Mouse (Mus musculus): ENCODE results near the gene Abcb9. TPM values are rescaled to one million over a fixed set of nuclear protein-coding genes. Genes with fewer than 3 reads are reported as not detected.

Gene Abcb9
- polyA plus RNA-seq, 1 experiment from 2014 or later: 6.7 TPM

GRCm38 (mm10) chr5:124032001-124032508, 63.5 kb downstream of the Abcb9 start, which contains the start of gene Vps37b:
Gene Vps37b (minus strand): TSS chr5:124032270.
- Histone ChIP-seq H3K36me3 (ENCODE audit: control insufficient read depth, insufficient read depth) (no peaks in the 10 kb centered on the region), H3K9me3 (replicated peaks; ENCODE audit: control insufficient read depth, low read length) (no peaks in the 10 kb centered on the region), H3K9ac (ENCODE audit: low read depth, low read length) (peak within 1 kb of the TSS; percentile 95), H3K4me3 (ENCODE audit: low read depth, low read length) (peak within 1 kb of the TSS; percentile 93), H3K27me3 (ENCODE audit: control insufficient read depth, insufficient read depth, low read depth, low read length) (no peaks in the 10 kb centered on the region), H3K27ac (ENCODE audit: low read length) (peak within 1 kb of the TSS; percentile 89), H3K4me1 (ENCODE audit: control insufficient read depth, low read depth, low read length) (peaks cover 46% of the 10 kb centered on the region), H3K4me2 (ENCODE audit: low read depth, low read length) (peak within 1 kb of the TSS; percentile 94)
- WGBS (ENCODE audit: insufficient replicate concordance): under 1% methylated on average over 52 of the region's 52 CpGs
- peak; percentile 81 for ATAC-seq (ENCODE audit: low read depth)

- H3K4me3 ChIP-seq (ENCODE audit: low read depth, low read length): peak overlapping the region; percentile 93
- no peaks in the 10 kb centered on the region for H3K9me3 ChIP-seq (replicated peaks; ENCODE audit: control insufficient read depth, low read length)
- peak overlapping the region; percentile 95 for H3K9ac ChIP-seq (ENCODE audit: low read depth, low read length)
- peak overlapping the region; percentile 94 for H3K4me2 ChIP-seq (ENCODE audit: low read depth, low read length)
- peak overlapping the region; percentile 89 for H3K27ac ChIP-seq (ENCODE audit: low read length)
- H3K4me1 ChIP-seq (ENCODE audit: control insufficient read depth, low read depth, low read length): peaks cover 49% of the 10 kb centered on the region
- no peaks in the 10 kb centered on the region for H3K27me3 ChIP-seq (ENCODE audit: control insufficient read depth, insufficient read depth, low read depth, low read length)
- peak; percentile 83 for ATAC-seq (ENCODE audit: low read depth)
- H3K36me3 ChIP-seq (ENCODE audit: control insufficient read depth, insufficient read depth): peaks cover 4% of the 10 kb centered on the region; the same call in 1 of the 2 replicates
- WGBS (ENCODE audit: insufficient replicate concordance): 1% methylated on average over 25 of the region's 26 CpGs
Measured at GRCm38 (mm10) chr5:124031068-124031955, 64.3 kb downstream of the Abcb9 start.

- peaks cover 4% of the 10 kb centered on the region; the same call in 1 of the 2 replicates for H3K36me3 ChIP-seq (ENCODE audit: control insufficient read depth, insufficient read depth)
- peak overlapping the region; percentile 93 for H3K4me3 ChIP-seq (ENCODE audit: low read depth, low read length)
- H3K9me3 ChIP-seq (replicated peaks; ENCODE audit: control insufficient read depth, low read length): no peaks in the 10 kb centered on the region
- H3K4me1 ChIP-seq (ENCODE audit: control insufficient read depth, low read depth, low read length): peaks cover 56% of the 10 kb centered on the region
- ATAC-seq (ENCODE audit: low read depth): no peak
- 36% methylated on average over 12 of the region's 12 CpGs for WGBS (ENCODE audit: insufficient replicate concordance)
- peak overlapping the region; percentile 89 for H3K27ac ChIP-seq (ENCODE audit: low read length)
- H3K9ac ChIP-seq (ENCODE audit: low read depth, low read length): peak overlapping the region; percentile 95
- peak overlapping the region; percentile 94 for H3K4me2 ChIP-seq (ENCODE audit: low read depth, low read length)
- no peaks in the 10 kb centered on the region for H3K27me3 ChIP-seq (ENCODE audit: control insufficient read depth, insufficient read depth, low read depth, low read length)
Measured at GRCm38 (mm10) chr5:124030386-124031067, 65.1 kb downstream of the Abcb9 start.

DNA sequence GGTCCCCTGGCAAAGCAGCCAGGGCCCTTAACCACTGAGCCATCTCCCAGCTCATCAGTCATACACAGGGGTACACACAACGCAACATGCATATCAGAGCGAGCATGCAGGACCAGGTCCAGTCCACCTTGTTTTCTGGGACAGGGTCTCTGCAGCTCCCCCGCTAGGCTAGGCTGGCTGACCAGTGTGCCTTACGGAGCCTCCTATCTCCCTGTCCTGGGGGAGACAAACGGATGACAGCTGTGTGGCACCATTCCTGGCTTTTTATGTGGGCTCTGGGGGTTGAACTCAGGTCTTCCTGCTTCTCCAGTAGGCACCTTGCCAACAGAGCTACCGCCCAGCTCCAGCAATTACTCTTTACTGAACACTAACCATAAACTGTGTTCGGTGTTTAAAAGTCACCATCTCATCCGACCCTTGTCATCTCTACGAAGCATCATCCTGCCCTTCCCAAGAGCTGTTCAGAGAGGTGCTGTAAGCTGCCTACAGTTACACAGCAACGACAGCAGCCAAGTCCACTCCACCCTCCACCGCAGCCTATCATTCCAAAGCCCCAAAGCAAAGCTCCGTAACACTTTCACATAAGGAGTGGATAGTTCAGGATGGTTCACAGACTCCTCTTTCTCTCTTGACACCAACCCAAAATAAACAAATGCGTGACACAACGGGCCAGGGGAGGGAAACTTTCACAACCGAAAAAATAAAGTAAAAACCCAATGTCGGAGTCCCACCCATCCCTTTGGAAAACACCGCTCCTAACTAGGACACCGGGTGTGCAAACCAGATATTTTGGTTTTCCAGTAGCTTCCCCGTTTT, 66.2 kb downstream of the Abcb9 start:
- H3K9ac ChIP-seq (ENCODE audit: low read depth, low read length): peak overlapping the region; percentile 28; the same call in 1 of the 2 replicates
- H3K4me1 ChIP-seq (ENCODE audit: control insufficient read depth, low read depth, low read length): peaks cover 62% of the 10 kb centered on the region
- no peak for ATAC-seq (ENCODE audit: low read depth)
- peak overlapping the region; percentile 3; the same call in 1 of the 2 replicates for H3K27ac ChIP-seq (ENCODE audit: low read length)
- no peaks in the 10 kb centered on the region for H3K9me3 ChIP-seq (replicated peaks; ENCODE audit: control insufficient read depth, low read length)
- peak overlapping the region; percentile 16 for H3K4me3 ChIP-seq (ENCODE audit: low read depth, low read length)
- peaks cover 4% of the 10 kb centered on the region; the same call in 1 of the 2 replicates for H3K36me3 ChIP-seq (ENCODE audit: control insufficient read depth, insufficient read depth)
- peak overlapping the region; percentile 94 for H3K4me2 ChIP-seq (ENCODE audit: low read depth, low read length)
- H3K27me3 ChIP-seq (ENCODE audit: control insufficient read depth, insufficient read depth, low read depth, low read length): no peaks in the 10 kb centered on the region
- 73% methylated on average over 19 of the region's 19 CpGs for WGBS (ENCODE audit: insufficient replicate concordance)

DNA sequence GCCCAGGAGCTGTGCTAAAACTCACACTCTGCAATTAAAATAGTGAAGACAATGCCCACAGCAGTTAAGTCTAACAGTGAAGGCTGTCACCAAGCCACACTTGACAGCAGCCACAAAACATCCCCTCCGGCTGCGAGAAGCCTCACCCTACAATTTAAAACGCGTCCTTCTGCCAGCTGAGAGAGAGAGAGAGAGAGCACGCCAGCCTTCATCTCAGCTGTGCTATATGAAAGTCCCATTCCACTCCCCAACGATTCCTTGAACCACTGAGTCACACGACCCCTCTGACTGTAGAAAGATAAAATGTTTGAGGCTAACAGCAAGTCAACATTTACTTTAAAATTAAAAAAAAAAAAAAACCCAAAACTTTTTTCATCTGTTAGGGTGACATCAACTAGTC, 66.9 kb downstream of the Abcb9 start:
- H3K4me3 ChIP-seq (ENCODE audit: low read depth, low read length): peak overlapping the region; percentile 6; the same call in 1 of the 2 replicates

GRCm38 (mm10) chr5:124027702-124028470, 67.7 kb downstream of the Abcb9 start:
- Histone ChIP-seq H3K9ac (ENCODE audit: low read depth, low read length) (peak overlapping the region; percentile 21; the same call in 1 of the 2 replicates), H3K4me1 (ENCODE audit: control insufficient read depth, low read depth, low read length) (peaks cover 78% of the 10 kb centered on the region), H3K27me3 (ENCODE audit: control insufficient read depth, insufficient read depth, low read depth, low read length) (no peaks in the 10 kb centered on the region), H3K9me3 (replicated peaks; ENCODE audit: control insufficient read depth, low read length) (no peaks in the 10 kb centered on the region), H3K27ac (ENCODE audit: low read length) (peak overlapping the region; percentile 47), H3K36me3 (ENCODE audit: control insufficient read depth, insufficient read depth) (peaks cover 4% of the 10 kb centered on the region; the same call in 1 of the 2 replicates), H3K4me3 (ENCODE audit: low read depth, low read length) (peak overlapping the region; percentile 6; the same call in 1 of the 2 replicates), H3K4me2 (ENCODE audit: low read depth, low read length) (peak overlapping the region; percentile 27)
- WGBS (ENCODE audit: insufficient replicate concordance): 47% methylated on average over 19 of the region's 19 CpGs
- ATAC-seq (ENCODE audit: low read depth): no peak

More for the DNA sequence above, 66.9 kb downstream of the Abcb9 start:
- Histone ChIP-seq H3K36me3 (ENCODE audit: control insufficient read depth, insufficient read depth) (peaks cover 4% of the 10 kb centered on the region; the same call in 1 of the 2 replicates), H3K4me1 (ENCODE audit: control insufficient read depth, low read depth, low read length) (peaks cover 70% of the 10 kb centered on the region), H3K4me2 (ENCODE audit: low read depth, low read length) (peak overlapping the region; percentile 27), H3K9me3 (replicated peaks; ENCODE audit: control insufficient read depth, low read length) (no peaks in the 10 kb centered on the region), H3K27me3 (ENCODE audit: control insufficient read depth, insufficient read depth, low read depth, low read length) (no peaks in the 10 kb centered on the region), H3K9ac (ENCODE audit: low read depth, low read length) (no peak overlapping the region; the same call in 1 of the 2 replicates), H3K27ac (ENCODE audit: low read length) (peak overlapping the region; percentile 47; the same call in 1 of the 2 replicates)
- 27% methylated on average over 7 of the region's 7 CpGs for WGBS (ENCODE audit: insufficient replicate concordance)
- ATAC-seq (ENCODE audit: low read depth): no peak

DNA sequence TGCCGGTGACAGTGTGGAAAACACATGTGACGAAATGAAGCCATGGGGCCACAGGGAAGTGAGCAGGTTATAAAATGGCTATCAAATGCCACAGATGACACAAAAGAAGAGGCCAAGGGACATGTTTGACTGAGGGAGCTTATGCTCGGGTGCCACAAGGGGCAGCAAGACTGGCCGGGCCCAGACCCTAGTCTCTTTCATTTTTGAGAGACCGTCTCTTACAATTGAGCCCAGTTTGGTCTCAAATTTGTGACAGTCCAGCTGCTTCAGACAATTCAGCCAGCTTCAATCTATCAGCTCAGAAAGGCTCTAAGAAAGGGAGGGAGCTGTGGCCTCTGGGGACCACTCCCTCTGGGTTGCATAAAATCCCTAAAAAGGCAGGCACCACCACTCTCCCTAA, 69.0 kb downstream of the Abcb9 start:
- 75% methylated on average over 5 of the region's 5 CpGs for WGBS (ENCODE audit: insufficient replicate concordance)
- H3K36me3 ChIP-seq (ENCODE audit: control insufficient read depth, insufficient read depth): peaks cover 4% of the 10 kb centered on the region; the same call in 1 of the 2 replicates
- no peaks in the 10 kb centered on the region for H3K27me3 ChIP-seq (ENCODE audit: control insufficient read depth, insufficient read depth, low read depth, low read length)
- H3K4me3 ChIP-seq (ENCODE audit: low read depth, low read length): no peak overlapping the region
- peak overlapping the region; percentile 60 for H3K27ac ChIP-seq (ENCODE audit: low read length)
- no peaks in the 10 kb centered on the region for H3K9me3 ChIP-seq (replicated peaks; ENCODE audit: control insufficient read depth, low read length)
- ATAC-seq (ENCODE audit: low read depth): no peak
- H3K4me1 ChIP-seq (ENCODE audit: control insufficient read depth, low read depth, low read length): peaks cover 83% of the 10 kb centered on the region
- peak overlapping the region; percentile 5; the same call in 1 of the 2 replicates for H3K9ac ChIP-seq (ENCODE audit: low read depth, low read length)
- no peak overlapping the region for H3K4me2 ChIP-seq (ENCODE audit: low read depth, low read length)

Measured in liver, embryonic 16.5 days (tissue).